Mouse (Mus musculus) intestine, embryonic 14.5 days (tissue): ENCODE measurements at regions not wholly inside any gene's neighbourhood (a gene's known extent, or its start where the extent isn't known, plus 50 kb on each side); places are given as distances from the start of the nearest gene placed in this dataset.

Source experiments
- ATAC-seq: fragments of 200-750 bp; cut with Nextera tagmentation; replicated peaks from 2 replicates; pipeline ENCODE4 v1.8.0; 2017; ENCODE audit warnings: low read depth, moderate number of reproducible peaks, moderate TSS enrichment, moderate library complexity; ENCODE audit not compliant: low FRiP score, low TSS enrichment
- DNase-seq: peaks from one replicate; pipeline ENCODE4 v3.0.0-alpha.2; 2018; ENCODE audit warnings: low spot score
- H3K27ac ChIP-seq: fragments of 300-500 bp; sonication (generic); 2 replicates; pipeline ENCODE4 v1.5.1; 2014; ENCODE audit warnings: low read depth, mild to moderate bottlenecking, control low read depth
- H3K27me3 ChIP-seq: fragments of 300-500 bp; sonication (generic); replicated peaks from 2 replicates; pipeline ENCODE4 v1.6.1; 2014; ENCODE audit warnings: low read length, control low read depth; ENCODE audit not compliant: control insufficient read depth, insufficient read depth
- H3K36me3 ChIP-seq: fragments of 300-500 bp; sonication (generic); 2 replicates; pipeline ENCODE4 v1.6.1; 2014; ENCODE audit warnings: low read length, control low read depth; ENCODE audit not compliant: control insufficient read depth, insufficient read depth
- H3K4me1 ChIP-seq: fragments of 300-500 bp; sonication (generic); replicated peaks from 2 replicates; pipeline ENCODE4 v1.6.1; 2014; ENCODE audit warnings: low read length, control low read depth, mixed read lengths; ENCODE audit not compliant: control insufficient read depth, insufficient read depth
- H3K4me2 ChIP-seq: fragments of 300-500 bp; sonication (generic); 2 replicates; pipeline ENCODE4 v1.6.1; 2014; ENCODE audit warnings: low read length
- H3K4me3 ChIP-seq: fragments of 300-500 bp; sonication (generic); 2 replicates; pipeline ENCODE4 v1.5.1; 2014; ENCODE audit warnings: low read depth, low read length, control low read depth, mixed read lengths
- H3K9ac ChIP-seq: fragments of 300-500 bp; sonication (generic); 2 replicates; pipeline ENCODE4 v1.6.1; 2014; ENCODE audit warnings: mild to moderate bottlenecking, low read length
- H3K9me3 ChIP-seq: fragments of 300-500 bp; sonication (generic); 2 replicates; pipeline ENCODE4 v1.6.1; 2016; ENCODE audit warnings: low read length, control low read depth; ENCODE audit not compliant: control insufficient read depth
- WGBS: fragments of 180-500 bp; shearing (Covaris S2); extraction: QIAGEN DNeasy Blood & Tissue Kit; methylation state at CpG from one replicate; pipeline ENCODE4 v1.1.7; 2014; 5-methylcytosine and 5-hydroxymethylcytosine counted together

- H3K9ac ChIP-seq, result no peak overlapping the region
- H3K4me3 ChIP-seq, result no peak overlapping the region
- H3K27me3 ChIP-seq, result no peaks in the 10 kb centered on the region
- DNase-seq (no peak), ATAC-seq (no peak)
- H3K36me3 ChIP-seq, result no peaks in the 10 kb centered on the region
- H3K27ac ChIP-seq, result no peak overlapping the region
- no peaks in the 10 kb centered on the region for H3K9me3 ChIP-seq
- no peak overlapping the region for H3K4me2 ChIP-seq
- H3K4me1 ChIP-seq, result peaks cover 6% of the 10 kb centered on the region
- 76% methylated on average over 7 of the region's 7 CpGs for WGBS
Observed at GRCm38 (mm10) chr6:100419782-100420540, 132.7 kb upstream of the Rybp start.

GRCm38 (mm10) chr6:100416046-100416445, 128.8 kb upstream of the Rybp start:
- H3K27ac ChIP-seq, result 0 out of 2 replicates have a peak overlapping the region, but pooled peaks have one; percentile 51

GRCm38 (mm10) chr6:100415514-100415913, 128.2 kb upstream of the Rybp start:
- no peak overlapping the region for H3K4me2 ChIP-seq
- H3K4me1 ChIP-seq, result no peaks in the 10 kb centered on the region
- no peak overlapping the region for H3K9ac ChIP-seq
- 0 out of 2 replicates have a peak overlapping the region, but pooled peaks have one; percentile 51 for H3K27ac ChIP-seq
- H3K4me3 ChIP-seq, result no peak overlapping the region
- ATAC-seq (no peak), DNase-seq (no peak)
- no peaks in the 10 kb centered on the region for H3K27me3 ChIP-seq
- no peaks in the 10 kb centered on the region for H3K9me3 ChIP-seq
- H3K36me3 ChIP-seq, result no peaks in the 10 kb centered on the region
- WGBS, result 34% methylated on average over 7 of the region's 7 CpGs

More at GRCm38 (mm10) chr6:100416046-100416445, 128.8 kb upstream of the Rybp start:
- Histone ChIP-seq H3K4me3 (no peak overlapping the region), H3K4me2 (no peak overlapping the region), H3K36me3 (no peaks in the 10 kb centered on the region), H3K4me1 (no peaks in the 10 kb centered on the region), H3K27me3 (no peaks in the 10 kb centered on the region), H3K9ac (no peak overlapping the region), H3K9me3 (no peaks in the 10 kb centered on the region)
- WGBS, result 66% methylated on average over 8 of the region's 8 CpGs
- ATAC-seq, result no peak
- DNase-seq, result no peak

GRCm38 (mm10) chr6:100414836-100415235, 127.6 kb upstream of the Rybp start:
- DNase-seq (no peak), ATAC-seq (no peak)
- Histone ChIP-seq H3K27ac (no peak overlapping the region), H3K27me3 (no peaks in the 10 kb centered on the region), H3K4me2 (no peak overlapping the region), H3K9ac (no peak overlapping the region), H3K4me1 (no peaks in the 10 kb centered on the region), H3K4me3 (no peak overlapping the region), H3K9me3 (no peaks in the 10 kb centered on the region), H3K36me3 (no peaks in the 10 kb centered on the region)
- 70% methylated on average over 4 of the region's 4 CpGs for WGBS

GRCm38 (mm10) chr6:100412486-100412885, 125.2 kb upstream of the Rybp start:
- no peaks in the 10 kb centered on the region for H3K27me3 ChIP-seq
- no peak overlapping the region for H3K4me2 ChIP-seq
- H3K27ac ChIP-seq, result no peak overlapping the region
- WGBS, result 61% methylated on average over 5 of the region's 5 CpGs
- no peaks in the 10 kb centered on the region for H3K4me1 ChIP-seq
- no peak for DNase-seq
- no peak overlapping the region for H3K9ac ChIP-seq
- no peaks in the 10 kb centered on the region for H3K36me3 ChIP-seq
- H3K4me3 ChIP-seq, result no peak overlapping the region
- no peaks in the 10 kb centered on the region for H3K9me3 ChIP-seq
- ATAC-seq, result no peak

GRCm38 (mm10) chr6:100411968-100412367, 124.7 kb upstream of the Rybp start:
- no peak overlapping the region for H3K9ac ChIP-seq
- no peaks in the 10 kb centered on the region for H3K9me3 ChIP-seq
- H3K27ac ChIP-seq, result no peak overlapping the region
- no peak for ATAC-seq
- DNase-seq, result no peak
- no peak overlapping the region for H3K4me2 ChIP-seq
- WGBS, result 51% methylated on average over 4 of the region's 4 CpGs
- H3K4me3 ChIP-seq, result no peak overlapping the region
- H3K27me3 ChIP-seq, result no peaks in the 10 kb centered on the region
- H3K4me1 ChIP-seq, result no peaks in the 10 kb centered on the region
- no peaks in the 10 kb centered on the region for H3K36me3 ChIP-seq

- no peaks in the 10 kb centered on the region for H3K36me3 ChIP-seq
- 95% methylated on average over 8 of the region's 8 CpGs for WGBS
Observed at GRCm38 (mm10) chr6:100410067-100410631, 122.9 kb upstream of the Rybp start.

GRCm38 (mm10) chr6:100408826-100409225, 121.5 kb upstream of the Rybp start:
- Histone ChIP-seq H3K36me3 (no peaks in the 10 kb centered on the region), H3K27me3 (no peaks in the 10 kb centered on the region), H3K4me1 (no peaks in the 10 kb centered on the region), H3K4me2 (no peak overlapping the region), H3K4me3 (no peak overlapping the region), H3K9ac (no peak overlapping the region), H3K27ac (no peak overlapping the region), H3K9me3 (no peaks in the 10 kb centered on the region)
- ATAC-seq (no peak), DNase-seq (no peak)
- WGBS, result 78% methylated on average over 8 of the region's 8 CpGs

More at GRCm38 (mm10) chr6:100410067-100410631, 122.9 kb upstream of the Rybp start:
- no peaks in the 10 kb centered on the region for H3K4me1 ChIP-seq
- H3K27me3 ChIP-seq, result no peaks in the 10 kb centered on the region
- no peak overlapping the region for H3K4me3 ChIP-seq
- H3K9ac ChIP-seq, result no peak overlapping the region
- no peak overlapping the region for H3K4me2 ChIP-seq
- no peaks in the 10 kb centered on the region for H3K9me3 ChIP-seq
- ATAC-seq (no peak), DNase-seq (no peak)
- no peak overlapping the region for H3K27ac ChIP-seq

- Histone ChIP-seq H3K36me3 (no peaks in the 10 kb centered on the region), H3K27me3 (no peaks in the 10 kb centered on the region), H3K4me2 (no peak overlapping the region), H3K27ac (no peak overlapping the region), H3K9ac (no peak overlapping the region), H3K4me1 (no peaks in the 10 kb centered on the region), H3K4me3 (no peak overlapping the region), H3K9me3 (no peaks in the 10 kb centered on the region)
- no peak for ATAC-seq
- WGBS, result 72% methylated on average over 4 of the region's 4 CpGs
- no peak for DNase-seq
Observed at GRCm38 (mm10) chr6:100406504-100406903, 119.2 kb upstream of the Rybp start.
